Mouse (Mus musculus) liver, adult 2 months (tissue): ENCODE data around the gene Robo1.

ENCODE experiments used
- CTCF ChIP-seq: fragments of 200-500 bp; IDR thresholded peaks from 2 replicates; pipeline ENCODE4 v1.5.1; 2011; ENCODE audit warnings: low read depth, low read length, control low read depth
- POLR2A ChIP-seq: fragments of 200-500 bp; IDR thresholded peaks from 2 replicates; pipeline ENCODE4 v1.6.1; 2011; ENCODE audit warnings: low read length, control low read depth; ENCODE audit not compliant: insufficient read depth; ENCODE audit errors: extremely low read depth

DNA sequence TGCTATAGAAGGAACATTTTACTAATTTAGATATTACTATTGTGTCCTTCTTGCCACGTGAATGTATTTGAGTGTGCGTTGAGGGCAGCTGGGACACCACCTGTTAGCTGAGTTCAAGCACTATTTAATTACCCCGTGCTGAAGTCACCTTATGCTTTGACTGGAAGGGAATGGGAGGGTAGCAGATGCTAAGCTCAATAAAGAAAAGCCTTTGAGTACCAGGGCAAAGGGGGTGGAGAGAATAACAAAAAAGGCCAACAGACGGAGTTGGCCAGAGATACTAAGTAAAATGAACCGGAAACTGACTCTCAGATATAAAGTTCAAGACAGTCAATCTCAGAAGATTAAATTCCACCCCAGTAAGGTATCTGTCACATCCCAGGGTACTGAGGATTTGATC, 245.6 kb downstream of the Robo1 start:
- TF ChIP-seq CTCF (no peak), POLR2A (no peak)
